Mouse (Mus musculus): Measurements from ENCODE around the gene Adgrv1.
A peak's percentile ranks its signal among the peaks of the same experiment; 100 is the strongest.

Adgrv1 gene

DNA sequence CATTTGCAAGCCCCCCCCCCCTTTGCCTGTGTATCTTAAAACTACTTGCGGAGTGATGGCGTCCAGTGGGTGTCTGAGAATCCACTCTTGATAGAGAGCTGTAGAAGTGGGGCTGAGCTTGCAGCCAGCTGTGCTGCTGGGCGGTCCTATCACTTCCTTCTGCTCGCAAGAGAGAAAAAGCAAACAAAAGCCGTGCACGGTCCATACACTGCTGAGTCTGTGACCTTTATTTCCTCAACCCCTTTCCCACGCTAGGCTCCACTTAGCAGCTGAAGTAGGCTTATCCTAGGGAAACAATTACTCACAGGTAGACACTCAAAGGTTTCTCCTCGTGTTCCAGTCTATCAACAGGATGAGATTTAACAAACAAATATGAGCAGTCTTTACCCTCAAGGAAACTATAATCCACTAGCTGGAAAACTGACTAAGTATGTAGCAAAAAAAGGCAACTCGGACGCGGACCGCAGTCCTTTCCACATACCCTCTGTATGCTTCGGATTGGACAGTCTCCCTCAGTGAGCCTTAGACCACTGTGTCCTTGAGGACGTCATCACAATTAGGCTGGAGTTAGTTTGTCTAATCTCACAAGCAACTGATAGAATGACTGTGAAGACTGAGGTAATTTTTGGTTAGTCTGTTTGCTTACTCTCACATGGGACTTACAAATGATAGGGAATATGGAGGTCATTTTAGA lies 281.3 kb downstream of the Adgrv1 start:
- no peak for DNase-seq (ENCODE audit: extremely low read depth, low read depth, low spot score)

DNA sequence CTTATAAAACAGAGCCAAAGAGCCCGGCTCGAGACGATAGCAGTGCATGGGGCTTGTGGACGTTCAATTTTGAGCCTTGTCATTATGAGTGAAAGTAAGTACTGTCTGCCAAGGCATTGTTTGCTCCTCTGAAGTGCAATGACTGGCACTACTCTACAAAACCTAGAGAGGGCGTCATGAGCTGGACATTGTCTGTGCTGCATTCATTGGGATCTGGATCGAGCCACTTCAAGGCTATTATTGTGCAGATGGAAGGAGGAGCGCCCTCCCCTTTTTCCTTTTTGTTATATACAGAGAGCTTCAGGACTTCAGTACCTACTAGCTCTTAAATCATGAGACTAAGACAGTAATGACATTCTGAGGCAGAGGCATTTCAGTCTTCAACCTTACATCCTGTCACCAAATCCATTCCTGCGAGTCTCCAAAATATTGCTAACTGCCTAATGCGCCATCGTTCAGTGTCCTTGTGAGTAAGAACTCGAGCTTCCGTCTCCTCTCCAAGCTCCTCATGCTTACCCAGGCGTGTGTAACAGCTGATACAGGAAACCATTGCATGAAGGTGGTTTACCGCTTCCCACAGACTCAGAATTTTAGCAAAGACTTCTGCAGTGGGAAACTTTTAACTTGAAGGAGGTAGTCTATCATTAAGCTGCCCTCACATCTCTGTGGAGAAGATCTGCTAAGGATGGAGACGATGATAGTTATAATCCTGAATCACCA lies 285.5 kb downstream of the Adgrv1 start:
- DNase-seq (ENCODE audit: extremely low read depth, low read depth, low spot score) = no peak

DNA sequence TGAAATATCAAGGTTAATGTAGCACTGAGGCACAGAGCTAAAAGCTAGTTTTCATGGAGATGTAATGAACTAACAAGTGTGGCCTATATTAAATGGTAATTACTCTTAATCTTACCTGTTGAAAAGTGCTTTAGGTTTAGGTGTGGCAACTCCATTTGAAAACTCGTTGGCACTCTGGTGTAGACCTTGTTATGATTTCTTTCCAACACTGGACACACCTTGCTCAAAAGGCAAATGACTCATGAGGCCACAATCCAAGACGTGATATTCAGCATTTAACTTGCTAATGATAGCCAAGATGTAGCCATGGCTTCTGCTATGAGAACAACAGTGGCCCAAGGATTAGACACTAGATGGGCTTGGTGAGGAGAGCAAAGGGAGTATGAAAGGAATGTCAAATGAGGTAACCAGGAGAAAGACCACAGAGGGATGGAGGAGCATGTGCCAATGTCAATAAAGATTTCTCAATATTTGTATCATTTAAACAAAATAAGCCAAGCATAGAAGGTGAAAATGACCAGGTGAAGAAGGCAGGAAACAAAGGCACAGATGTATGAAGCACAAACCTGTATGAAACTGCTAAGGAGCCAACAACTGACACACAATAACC lies 289.9 kb downstream of the Adgrv1 start:
- peak; percentile 55 for DNase-seq (ENCODE audit: extremely low read depth, low read depth, low spot score)

DNA sequence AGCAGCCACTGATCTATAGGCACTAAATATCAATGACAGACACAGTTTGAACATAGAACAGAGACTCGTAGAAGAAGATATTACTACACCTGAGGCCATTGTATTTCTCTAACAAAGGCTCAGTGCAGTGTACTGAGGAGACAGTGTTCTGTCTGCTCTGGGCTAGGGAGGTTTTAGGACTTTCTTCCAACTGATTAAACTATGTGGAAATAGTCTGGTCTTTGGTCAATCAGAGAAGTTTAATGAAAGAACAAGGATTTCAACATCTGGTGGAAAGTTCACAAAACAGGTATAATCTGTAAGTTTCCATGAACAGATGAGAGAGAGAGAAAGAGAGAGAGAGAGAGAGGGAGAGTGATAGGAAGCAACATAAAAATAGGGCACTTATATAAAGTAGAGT lies 297.7 kb downstream of the Adgrv1 start:
- DNase-seq (ENCODE audit: extremely low read depth, low read depth, low spot score) = no peak

DNA sequence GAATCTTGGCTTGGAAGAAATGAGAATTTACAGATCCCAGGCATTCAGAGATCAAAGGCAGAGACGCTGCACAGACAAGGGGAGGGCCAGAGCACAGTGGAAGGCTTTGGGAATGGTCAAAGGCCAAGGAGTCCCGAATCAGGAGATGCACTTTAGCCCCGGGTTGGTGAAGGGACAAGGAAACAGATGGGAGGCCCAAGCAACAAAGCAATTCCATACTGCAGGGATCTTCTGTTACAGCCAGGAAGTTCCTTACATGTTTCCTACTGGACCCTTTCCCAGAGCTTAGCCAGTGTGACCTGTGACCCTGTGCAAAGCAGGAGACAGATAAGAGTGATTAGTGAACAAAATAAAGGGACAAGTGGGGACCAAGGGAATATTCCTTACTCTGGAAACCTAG lies 300.9 kb downstream of the Adgrv1 start:
- DNase-seq (ENCODE audit: extremely low read depth, low read depth, low spot score) = no peak

DNA sequence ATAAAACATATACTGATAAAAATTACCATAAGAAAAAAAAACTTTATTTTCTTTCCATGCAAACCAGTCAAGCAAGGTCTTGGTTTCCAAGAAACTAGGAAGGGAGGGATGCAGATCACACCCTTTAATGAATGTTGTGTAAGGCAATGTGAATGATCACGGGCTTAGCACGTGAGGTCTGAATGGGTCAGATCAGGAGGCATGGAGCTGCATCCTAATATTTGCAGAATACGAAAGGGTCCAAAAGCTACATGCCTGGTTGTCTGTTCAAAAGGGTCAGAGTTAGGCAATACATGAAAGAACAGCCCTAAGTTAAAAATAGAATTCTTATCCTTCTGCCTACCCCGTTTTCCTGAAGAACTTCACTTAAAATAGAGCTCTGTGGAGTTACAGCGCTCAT lies 303.2 kb downstream of the Adgrv1 start:
- no peak for DNase-seq (ENCODE audit: extremely low read depth, low read depth, low spot score)

DNA sequence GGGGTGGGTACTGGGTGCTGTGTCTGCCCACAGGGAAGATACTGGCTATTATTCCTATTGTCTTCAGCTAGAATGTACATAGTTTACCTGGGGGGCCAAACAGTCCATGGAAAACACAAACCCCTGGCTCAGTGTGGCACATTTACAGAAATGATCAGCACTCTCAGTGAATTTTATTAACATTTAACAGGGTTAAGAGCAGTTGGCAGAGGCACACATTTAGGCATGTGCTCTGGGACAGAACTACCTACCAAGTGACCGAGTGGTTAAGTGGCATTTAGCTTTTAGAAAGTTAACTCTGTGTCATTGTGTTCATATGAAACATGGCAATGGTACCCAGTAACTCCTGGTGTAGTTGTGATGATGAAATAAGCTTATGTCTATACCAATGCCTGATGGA lies 304.8 kb downstream of the Adgrv1 start:
- DNase-seq (ENCODE audit: extremely low read depth, low read depth, low spot score) = no peak

DNA sequence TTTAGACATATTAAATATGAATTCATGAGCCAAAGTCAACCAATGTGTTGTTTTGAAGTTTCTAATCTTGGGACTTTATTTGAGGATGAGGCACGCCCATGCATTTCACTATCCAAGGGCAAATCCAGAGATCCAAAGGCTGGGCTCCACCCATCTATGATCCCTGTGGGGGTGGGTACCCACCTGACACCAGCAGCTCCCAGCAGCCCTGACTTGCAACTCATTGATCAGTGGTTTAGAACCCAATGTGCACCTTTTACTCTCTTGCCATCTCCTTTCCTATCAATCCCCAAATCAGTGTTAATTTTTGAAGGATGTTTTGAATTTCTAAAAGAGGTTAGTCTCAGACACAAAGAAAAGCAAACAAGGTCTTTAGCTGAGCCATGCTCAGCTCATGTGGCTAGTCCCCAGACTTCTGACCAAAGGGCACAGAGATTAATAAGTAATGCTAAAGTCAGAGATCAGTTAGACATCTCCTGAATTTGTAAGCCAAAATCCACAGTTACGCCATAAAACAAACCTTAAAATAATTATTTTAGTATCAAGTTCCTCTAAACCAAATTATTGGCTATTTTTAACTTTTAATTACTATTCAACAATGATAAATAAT lies 307.2 kb downstream of the Adgrv1 start:
- no peak for DNase-seq (ENCODE audit: extremely low read depth, low read depth, low spot score)

DNA sequence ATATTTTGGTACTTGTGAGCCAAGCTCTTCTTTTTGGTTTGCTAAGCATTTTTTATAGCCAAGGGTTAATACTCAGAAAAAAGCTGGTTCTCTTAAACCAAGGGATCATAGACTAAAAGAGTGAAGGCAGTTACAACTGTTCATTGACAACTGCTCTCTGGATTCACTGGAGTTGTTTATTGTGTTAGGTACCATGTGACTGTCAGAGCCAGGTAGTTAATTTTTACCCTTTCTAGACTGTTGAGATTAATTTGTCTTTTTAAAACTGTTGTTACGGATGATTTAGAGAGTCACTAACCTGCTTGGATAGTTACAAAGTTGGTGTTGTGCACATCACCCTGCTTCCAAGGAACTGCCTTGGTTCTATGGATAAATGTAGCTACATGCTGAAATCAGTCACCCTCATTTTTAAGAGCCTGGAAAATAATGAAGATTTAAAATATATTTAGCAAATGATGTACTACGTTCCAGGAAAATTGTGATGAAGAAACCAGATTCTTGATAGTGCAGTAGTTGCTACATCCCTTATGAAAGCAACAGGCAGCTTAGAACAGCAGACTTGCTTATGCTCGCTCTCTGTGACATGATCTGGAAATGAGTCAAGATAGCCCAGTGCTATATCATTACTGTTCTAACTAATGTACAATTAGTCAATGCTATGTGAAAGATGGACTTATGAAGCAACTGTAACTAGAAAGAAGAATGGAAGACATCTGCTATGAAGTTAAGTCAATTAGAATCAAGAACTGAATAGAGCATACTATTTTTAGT lies 309.2 kb downstream of the Adgrv1 start:
- DNase-seq (ENCODE audit: extremely low read depth, low read depth, low spot score) = no peak

DNA sequence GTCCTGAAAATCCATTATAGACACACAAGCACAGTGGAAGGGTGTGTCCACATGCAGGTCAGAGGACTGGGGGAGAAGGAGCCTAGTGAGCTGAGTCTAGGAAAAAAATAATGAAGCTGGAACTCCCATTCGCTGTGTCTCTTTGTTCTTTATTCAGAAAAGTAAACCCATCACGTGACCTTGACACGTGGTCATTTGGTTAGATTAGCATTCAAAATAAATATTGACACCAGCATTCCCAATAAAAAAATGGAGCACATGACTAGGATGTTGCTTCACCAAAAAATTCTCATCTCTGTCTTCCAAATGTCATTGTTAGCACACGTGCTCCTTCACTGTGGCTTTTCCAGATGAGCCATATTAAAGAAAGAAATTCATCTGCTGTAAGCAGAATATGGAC lies 316.4 kb downstream of the Adgrv1 start:
- no peak for DNase-seq (ENCODE audit: extremely low read depth, low read depth, low spot score)

DNA sequence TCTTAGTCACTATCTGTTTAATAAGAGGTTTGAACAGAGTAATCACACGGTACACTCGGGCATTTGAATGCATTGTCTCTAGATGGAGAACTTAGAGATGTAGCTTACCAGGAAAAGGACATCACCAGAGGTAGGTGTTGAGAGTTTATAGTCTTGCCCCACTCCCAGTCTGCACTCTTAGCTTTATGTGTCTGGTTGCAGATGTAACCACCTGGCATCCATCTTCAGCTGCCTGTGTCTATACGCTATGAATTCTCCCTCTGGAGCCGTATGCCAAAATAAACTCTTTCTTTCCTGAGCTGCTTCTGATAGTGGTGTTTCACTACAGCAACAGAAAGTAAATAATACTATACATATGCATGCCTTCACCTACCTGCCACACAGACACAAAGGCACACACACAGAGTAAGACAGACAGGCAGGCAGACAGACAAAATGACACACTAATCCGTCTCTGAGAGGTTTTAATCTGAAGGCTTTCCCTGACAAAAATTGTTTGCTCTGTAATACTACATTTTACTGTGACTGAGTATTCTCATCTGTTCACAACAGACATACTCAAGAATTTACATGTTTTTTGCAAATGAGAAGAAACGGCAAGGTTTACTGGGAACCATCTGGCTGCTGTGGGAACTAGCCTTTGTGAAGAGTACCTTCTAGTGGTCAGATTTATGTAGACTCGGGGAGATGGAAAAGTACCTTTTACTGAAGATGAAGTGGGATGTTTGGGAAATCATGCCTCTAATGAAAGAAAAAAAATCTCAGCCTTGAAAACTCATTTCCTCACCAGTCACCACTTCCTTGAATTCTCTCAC lies 318.4 kb downstream of the Adgrv1 start:
- no peak for DNase-seq (ENCODE audit: extremely low read depth, low read depth, low spot score)

DNA sequence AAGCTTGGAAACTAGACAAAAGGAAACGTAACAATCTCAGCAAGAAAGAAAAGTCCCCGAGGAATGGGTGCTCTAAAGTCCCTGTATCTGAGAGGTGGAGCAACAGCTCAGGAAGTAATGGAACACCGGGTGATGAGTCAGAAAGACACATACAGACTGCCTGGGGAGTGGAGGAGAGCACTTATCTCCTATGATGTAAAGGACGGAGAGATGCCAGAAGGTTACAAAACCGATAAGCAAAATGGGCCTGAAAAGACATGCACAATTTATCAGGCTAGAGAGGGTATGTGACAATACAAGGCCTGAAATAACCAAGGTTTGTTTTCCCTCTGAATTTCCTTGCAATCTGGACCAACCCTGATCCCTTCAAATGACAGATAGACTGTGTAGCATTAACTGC lies 320.8 kb downstream of the Adgrv1 start:
- no peak for DNase-seq (ENCODE audit: extremely low read depth, low read depth, low spot score)

DNA sequence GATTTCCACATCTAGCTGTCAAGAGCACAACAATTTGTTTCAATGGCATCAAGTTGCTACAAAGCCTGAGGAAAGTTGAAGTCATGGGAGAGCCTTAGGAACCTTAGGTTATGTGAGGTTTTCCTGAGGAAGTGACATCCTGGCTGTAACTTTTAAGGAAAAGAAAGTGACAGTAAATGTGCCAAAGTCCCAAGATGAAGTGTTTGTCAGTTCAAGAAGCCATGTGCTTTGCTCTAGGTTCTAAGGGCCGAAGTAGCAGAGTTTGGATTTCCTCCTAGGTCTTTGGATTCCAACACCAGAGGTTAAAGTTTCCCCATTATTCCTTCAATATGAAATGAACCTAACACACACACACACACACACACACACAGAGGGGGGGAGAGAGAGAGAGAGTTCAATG lies 332.1 kb downstream of the Adgrv1 start:
- no peak for DNase-seq (ENCODE audit: extremely low read depth, low read depth, low spot score)

DNA sequence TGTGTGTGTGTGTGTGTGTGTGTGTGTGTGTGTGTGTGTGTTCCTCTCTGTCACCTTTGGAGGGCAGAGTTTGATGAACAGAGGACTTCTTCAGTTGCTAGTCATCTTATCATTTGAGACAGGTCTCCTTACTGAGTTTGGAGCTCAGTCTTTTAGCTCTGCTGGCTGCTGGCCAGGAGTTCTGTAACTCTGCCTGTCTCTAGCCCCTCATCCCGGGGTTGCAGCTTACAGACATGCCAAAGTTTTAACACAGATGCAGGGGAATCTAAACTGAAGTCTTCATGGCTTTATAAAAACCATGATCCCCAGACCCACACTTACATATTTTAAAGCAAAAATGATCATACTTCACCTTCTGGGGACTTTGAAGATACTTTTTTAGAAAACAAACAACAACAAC lies 338.8 kb downstream of the Adgrv1 start:
- DNase-seq (ENCODE audit: extremely low read depth, low read depth, low spot score) = no peak

DNA sequence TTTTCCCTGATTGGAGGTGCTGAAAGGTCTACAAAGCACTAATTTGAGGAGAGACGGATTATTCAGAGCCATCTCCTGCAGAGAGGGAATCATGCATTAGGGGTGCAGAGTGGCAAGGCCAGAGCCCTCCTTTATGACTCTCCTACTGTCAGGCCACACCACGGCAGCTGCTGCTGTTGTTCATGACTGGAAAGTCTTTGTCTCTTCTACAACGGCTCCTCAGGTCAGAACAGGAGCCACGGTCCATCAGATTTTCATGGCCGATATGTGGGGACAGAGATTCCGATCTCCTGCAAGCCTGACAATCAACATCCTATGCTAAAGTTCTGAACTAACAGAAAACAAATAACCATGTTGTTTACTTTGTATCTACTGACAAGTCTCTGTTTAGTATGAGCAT lies 350.8 kb downstream of the Adgrv1 start:
- no peak for DNase-seq (ENCODE audit: extremely low read depth, low read depth, low spot score)

DNA sequence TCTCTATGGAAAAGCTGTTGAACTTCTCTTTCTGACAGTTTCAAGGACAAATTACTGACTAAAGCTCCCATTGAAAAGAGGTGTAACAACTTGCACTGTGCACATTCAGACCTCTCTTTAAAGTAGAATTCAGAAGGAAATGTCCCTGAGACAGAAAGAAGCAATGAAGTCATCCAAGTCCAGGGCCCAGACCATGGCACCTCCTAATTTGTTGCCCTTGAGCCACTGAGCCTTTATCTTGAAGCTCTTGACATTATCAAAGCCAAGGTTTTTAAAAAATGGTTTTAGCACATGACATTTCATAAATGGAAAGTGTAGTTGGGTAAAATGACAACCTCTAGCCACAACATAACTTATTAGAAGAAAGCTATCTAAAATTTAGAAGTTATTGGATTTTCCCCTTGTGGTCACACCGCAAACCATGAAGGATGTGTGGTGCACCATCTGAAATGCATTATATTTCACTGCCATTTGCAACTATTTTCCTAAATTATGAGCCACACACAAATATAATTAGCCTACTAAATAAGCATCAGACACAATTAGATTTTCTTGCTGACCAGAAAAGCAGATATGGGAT lies 352.2 kb downstream of the Adgrv1 start:
- DNase-seq (ENCODE audit: extremely low read depth, low read depth, low spot score) = no peak

DNA sequence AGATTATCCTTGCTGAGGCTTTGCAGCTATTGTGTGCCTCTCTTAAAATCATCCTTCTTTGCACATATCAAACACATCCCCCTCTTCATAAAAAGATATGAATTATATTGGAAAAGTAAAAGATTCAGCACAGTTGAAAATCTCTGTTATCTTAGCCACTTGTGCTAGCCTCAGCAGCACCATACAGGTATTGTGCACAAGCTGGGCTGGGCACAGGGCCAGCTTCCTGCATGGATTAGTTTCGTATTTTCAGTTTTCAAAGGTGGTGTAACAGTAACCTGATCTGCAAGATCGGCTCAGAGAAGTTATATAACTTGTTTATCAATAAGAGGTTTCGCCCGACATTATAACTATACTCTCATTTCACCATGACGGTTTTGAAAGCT lies 353.6 kb downstream of the Adgrv1 start:
- DNase-seq (ENCODE audit: extremely low read depth, low read depth, low spot score) = peak; percentile 5

DNA sequence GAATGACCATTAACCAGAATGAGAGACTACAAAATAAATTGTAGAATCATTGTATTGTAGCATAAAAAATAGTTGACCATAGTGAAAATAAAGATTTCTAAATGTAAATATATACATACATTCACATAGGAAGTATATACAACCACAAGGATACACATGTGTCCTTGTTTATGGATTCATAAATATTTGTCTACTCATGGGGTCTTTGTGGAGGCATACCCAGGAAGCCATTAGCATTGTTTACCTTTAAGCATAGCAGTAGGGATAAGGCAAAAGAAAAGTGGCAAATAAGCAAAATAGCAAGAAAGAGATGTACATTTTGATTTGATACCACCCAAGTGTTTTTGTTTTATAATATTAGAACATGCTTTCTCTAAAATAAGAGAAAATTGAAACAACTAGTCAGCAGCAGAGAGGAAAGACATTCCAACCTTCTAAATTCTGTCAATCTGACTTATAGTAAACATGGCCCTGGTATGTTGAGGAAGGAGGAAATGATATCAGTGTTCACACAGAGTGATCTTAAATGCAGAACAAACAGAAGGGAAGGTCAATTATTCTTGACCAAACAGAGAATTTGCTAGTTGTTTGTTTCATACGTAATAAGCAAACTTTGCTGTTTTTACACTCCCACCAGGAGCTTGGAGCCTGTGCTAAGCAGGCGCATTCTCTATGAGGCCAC lies 354.1 kb downstream of the Adgrv1 start:
- DNase-seq (ENCODE audit: extremely low read depth, low read depth, low spot score) = no peak

DNA sequence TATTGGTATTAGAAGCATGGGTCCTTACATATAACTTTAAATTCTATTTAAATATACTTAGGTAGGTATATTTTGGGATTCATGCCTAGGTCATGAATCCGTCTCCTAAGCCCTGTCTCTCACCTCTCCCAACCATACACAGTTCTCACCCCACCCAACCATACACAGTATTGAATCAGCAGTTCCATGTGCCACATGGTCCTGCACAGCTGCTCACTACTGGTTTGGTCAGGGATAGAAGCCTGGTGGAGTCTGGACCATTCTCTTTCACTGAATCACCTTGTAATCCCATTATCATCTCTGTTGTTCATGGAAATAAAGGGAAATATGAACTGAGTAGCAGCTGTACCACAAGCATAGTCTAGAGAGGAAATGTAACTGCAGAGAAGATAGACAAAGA lies 359.1 kb downstream of the Adgrv1 start:
- DNase-seq (ENCODE audit: extremely low read depth, low read depth, low spot score) = no peak

DNA sequence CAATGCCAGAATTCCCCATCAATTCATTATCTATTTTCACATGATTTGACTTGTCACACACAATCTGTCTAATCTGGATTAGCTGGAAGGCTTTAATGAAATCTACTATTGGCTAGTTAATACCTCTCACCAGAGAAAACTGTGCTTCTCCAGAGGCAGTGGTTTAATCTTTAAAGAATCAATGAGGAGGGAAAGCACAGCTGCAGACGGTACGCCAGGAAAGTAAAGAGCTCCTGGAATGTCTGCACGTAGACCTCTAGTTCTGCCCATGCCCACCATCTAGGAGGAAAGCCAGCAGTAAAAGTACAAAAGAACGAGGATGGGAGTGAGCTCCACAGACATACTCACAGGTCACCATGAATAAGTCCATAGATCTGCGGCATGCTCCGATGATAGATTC lies 362.6 kb downstream of the Adgrv1 start:
- DNase-seq (ENCODE audit: extremely low read depth, low read depth, low spot score) = no peak

Data from fat pad, adult 2 months (tissue).